16 mouse cellular contexts compared by ENCODE assay signal in genomic region chr11:24348741-24349140, GRCm38 (mm10).
"Had no signal": no experiment of that assay in that cellular context is flagged by ENCODE, and none has a peak within 500 bp of the region (broad histone marks: within the 10 kb centered on the region; RNA-seq: fewer than 3 reads in every experiment).

No protein-coding gene starts in this region.

- H3K27me3 ChIP-seq: neural tube, embryonic 13.5 days; neural tube, embryonic 15.5 days; stomach, embryonic 15.5 days had no signal

- H3K4me1 ChIP-seq: stomach, embryonic 15.5 days had no signal

- H3K27ac ChIP-seq: neural tube, embryonic 13.5 days; neural tube, embryonic 15.5 days; stomach, embryonic 15.5 days; stomach, postnatal 0 days had no signal

- H3K4me3 ChIP-seq: neural tube, embryonic 13.5 days; neural tube, embryonic 15.5 days; stomach, embryonic 15.5 days had no signal

- DNase-seq: retina, postnatal 1 day; right cerebral cortex, adult 18-20 months; right cerebral cortex, postnatal 14 days; right cerebral cortex, postnatal 25 days; right cerebral cortex, postnatal 4 days; spleen, adult 18-20 months; thymus, adult 18-20 months; thymus, adult 2 months; thymus, postnatal 14 days; thymus, postnatal 25 days; thymus, postnatal 36 days; thymus, postnatal 4 days had no signal
